Mouse (Mus musculus) lung, postnatal 4 days (tissue): ENCODE results near the gene Ppm1a.
"Not testable (repeated sequence)": the region's sequence is repeated elsewhere in the genome, so short reads cannot be mapped to it uniquely, and the experiment has no call there.

ENCODE experiments used
- DNase-seq, 2 experiments: peaks; one replicate each; pipeline ENCODE4 v3.0.0; 2021

Gene Ppm1a

DNA sequence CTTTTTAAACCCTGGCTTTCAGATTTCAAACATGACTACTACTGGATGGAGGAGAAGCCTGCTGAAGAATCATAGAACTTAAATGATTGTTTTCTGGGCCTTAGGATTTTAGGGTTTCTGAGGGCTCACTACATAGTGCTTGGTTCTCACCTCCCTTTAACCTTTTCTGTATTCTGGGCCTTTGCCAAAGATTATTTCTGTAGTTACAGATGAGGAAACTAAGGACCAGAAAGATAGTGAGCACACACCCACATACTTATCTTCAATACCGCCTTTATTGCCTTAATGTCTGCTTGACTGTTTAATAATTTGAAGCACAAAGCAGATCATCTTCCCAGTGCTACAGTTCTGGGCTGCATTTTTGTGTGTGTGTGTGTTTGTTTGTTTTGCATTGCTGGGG lies 5.2 kb downstream of the Ppm1a start:
- no peak for DNase-seq

DNA sequence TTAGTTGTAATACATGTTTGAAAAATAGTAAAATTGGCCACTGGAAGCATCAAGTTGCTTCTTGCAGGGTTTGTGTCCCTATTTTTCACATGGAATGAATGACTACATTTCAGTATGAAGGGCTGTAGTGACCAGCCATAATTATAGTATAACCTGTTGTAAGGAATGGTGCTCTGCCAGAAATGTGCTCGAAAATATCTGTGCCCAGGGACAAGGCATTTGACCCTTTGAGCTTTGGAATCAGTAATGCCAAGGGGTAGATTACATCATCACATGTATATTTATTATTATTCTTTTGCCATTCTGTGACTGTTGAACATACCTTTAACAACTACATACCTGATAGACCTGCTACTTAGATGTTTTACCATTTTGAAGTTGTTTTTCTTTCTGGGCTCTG lies 5.9 kb downstream of the Ppm1a start:
- DNase-seq = no peak

DNA sequence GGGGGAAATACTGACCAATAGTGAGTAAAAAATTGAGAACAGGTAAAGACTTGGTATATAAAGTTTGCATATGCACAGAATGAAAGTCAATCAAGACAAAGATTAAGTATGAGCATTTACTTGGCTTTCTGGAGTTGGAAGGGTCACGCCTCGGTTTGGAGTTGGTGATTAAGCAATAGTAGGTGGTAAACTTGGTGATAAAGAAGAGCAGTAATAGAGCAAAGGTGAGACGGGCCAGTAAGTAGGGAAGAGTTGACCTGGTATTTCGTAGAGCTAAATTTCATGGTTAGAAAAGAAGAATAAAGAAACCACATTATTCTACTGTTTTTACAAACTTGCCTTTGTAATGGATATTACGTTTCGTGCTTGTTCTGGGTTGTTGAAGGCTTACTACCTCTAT lies 10.6 kb downstream of the Ppm1a start:
- DNase-seq = no peak

DNA sequence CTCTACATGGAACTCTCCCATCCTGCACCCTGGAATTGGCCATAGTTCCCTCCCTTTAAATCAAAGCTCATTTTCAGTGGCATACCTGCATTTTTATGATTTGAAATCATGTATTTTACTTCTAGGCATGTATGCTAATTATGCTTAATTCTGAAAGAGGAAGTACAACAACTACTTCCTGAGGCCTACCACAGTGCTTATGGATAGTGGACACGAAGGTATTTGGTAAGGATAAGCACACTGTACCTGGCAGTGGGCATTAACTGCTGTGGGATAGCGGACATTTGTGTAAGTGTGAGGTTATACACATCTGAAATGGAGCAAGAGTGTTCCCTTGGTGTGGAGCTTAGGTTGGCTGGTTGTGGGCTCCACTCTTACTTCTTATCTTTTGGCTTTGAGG lies 11.0 kb downstream of the Ppm1a start:
- DNase-seq = no peak

DNA sequence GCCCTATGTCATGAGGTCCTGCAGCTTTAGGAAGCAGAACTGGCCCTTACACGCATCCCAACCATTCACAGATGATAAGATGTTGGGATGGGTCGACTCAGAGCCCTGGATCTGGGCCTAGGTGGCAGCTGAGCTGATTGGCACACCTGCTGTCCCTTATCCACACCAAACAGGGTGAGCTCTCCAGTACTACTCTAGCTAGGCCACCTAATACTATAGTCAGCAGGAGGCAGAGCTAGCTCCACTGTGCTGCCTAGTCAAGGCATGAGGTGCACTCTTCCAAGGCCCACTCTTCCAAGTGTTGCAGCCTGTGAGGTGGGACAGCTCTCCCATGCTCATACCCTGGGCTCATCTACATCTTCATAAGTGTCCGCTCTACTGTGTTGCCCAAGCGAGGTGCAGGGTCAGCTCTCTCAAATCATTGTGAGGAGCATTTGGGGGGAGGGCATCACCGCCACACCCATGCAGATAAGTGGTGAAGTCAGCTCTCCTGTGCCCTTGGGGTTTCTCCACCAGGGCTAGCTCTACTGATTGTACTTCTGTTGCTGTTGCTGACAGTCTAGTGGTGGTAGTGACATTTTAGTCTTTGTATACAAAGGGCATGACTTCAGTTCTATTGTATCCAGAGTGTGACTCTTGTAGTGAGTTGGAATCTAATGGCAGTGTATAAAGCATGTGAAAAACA lies 12.4 kb downstream of the Ppm1a start:
- DNase-seq = no peak

DNA sequence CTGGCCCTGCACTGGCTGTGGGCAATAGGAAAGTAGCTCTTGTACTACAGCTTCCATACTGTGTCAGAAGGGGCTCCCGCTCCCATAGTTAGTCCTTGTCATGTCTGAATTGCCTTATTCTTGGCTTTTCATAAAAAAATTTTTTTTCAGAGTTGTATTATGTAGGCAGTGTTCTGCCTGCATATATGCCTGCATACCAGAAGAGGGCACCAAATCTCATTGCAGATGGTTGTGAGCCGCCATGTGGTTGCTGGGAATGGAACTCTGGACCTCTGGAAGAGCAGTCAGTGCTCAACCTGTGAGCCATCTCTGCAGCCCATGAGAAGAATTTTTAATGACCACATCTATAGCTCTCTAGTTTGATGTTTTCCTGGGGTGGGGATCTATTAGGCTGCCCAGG lies 13.9 kb downstream of the Ppm1a start:
- no peak for DNase-seq

DNA sequence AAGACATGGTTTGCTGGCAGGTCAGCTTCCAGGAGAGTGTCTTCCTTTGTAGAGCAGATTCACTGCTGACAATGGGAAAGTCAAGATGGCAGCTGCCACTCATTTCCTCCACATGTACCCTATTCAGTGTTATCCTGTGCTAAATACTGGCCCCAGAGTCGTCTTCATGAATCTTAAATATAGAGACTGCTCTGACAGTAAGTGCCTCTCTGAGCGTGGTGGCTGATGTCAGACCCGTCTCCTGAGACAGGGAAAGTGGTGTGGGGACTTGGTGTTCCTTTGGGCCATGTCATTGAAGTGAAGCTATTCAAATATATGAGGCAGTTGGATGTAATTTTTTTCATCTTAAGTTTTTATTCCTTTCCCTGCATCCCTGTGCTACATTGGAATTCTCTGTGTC lies 14.5 kb downstream of the Ppm1a start:
- DNase-seq = no peak

DNA sequence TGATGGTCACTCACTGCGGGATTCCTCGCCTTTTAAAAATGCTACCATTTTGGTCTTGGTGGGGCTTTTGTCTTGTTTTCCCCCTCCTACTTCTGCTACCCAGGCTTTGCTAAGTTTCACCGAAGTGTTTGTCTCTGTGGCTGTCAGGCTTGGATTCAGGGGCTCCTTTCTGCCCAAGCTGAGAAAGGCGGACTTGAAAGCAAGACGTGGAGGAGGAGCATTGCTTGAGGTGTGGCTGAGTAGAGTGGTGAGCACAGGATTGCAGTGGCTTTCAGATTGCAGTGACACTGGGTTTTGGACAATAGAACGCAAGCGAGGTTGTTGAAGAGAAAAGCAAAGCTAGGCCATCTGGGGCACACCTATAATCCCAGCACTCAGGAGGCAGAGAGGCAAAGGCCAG lies 16.7 kb downstream of the Ppm1a start:
- no peak for DNase-seq

DNA sequence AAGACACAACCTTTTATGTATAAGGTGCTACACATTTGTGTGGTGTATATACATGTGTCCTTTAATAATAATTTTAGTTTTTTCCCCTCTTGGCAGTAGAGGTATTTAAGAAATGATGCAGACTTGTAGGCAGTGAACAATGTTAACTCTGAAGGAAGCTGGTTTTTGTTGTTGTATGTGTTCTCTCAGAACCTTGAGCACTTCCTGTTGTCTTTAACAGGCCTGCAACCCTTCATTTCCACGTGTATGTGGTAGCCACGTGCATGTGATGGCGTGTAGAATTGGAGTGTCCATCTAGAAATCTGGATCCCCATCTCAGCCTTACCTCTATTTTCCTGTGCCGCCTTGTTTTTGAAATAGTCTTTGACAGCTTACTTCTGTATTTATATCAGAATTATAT lies 20.0 kb downstream of the Ppm1a start:
- no peak for DNase-seq

DNA sequence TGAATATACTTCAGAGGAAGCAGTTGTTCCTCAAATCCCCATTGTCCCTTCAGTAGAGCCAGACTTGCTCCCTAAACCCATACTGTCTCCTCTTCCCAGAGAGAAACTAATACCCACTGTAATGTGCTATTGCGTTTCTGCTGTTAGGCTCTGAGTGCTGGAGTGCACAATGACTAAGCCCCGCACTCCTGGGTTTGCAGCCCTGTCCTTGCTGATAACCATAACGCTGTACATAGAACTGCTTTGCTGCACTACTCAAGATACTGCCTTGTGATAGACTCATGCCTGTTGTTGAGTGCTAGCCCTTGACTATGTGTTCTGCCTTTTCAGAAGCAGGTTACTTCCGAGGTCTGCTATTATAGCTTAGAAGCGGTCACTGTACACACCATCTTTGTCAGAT lies 22.9 kb downstream of the Ppm1a start:
- DNase-seq = no peak

DNA sequence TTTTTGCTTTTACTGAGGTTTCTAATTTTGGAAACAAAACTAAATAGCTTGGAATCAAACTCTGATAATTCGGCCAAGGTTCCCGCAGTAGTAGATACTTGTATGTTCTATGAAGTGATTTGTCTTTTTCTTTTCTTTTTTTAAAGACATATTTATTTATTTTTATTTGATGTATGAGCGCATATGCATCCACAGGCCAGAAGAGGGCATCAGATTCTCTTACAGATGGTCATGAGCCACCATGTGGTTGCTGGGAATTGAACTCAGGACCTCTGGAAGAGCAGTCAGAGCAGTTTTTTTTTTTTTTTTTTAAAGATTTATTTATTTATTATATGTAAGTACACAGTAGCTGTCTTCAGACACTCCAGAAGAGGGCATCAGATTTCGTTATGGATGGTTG lies 25.5 kb downstream of the Ppm1a start:
- not testable (repeated sequence) for DNase-seq

DNA sequence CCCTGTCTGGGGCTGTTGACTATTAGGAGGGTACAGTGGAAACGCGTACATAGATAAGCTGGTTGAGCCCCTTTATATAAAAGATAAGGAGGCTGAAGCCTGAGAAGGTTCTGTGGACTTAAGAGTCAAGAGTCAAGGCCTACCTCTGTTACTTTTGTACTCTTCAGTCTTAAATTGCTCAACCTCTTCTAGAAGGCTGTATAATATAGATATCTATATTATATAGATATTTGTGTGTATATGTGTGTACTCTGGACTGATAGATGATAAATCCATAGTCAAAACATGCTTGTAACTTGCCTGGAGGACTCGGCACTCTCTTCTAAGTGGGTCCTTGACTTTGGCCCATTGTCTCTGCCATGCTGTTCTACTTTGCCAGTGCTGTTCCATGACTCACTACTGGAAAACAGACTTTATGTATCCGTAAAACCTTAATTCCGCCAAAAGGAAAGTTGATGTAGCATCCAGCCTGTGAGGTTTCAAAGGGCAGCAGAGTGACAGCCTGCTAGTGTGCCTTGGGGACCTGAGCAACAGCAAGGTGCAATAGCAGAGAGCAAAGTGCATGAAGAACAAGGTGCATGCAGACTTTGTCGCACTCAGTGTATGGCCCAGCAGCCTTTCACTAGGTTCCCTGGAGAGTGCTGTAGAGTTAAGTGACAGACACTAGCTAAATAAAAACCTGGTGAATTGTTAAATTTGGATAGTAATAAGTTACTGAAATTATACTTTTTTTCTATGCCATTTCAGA lies 28.1 kb downstream of the Ppm1a start:
- DNase-seq = no peak

DNA sequence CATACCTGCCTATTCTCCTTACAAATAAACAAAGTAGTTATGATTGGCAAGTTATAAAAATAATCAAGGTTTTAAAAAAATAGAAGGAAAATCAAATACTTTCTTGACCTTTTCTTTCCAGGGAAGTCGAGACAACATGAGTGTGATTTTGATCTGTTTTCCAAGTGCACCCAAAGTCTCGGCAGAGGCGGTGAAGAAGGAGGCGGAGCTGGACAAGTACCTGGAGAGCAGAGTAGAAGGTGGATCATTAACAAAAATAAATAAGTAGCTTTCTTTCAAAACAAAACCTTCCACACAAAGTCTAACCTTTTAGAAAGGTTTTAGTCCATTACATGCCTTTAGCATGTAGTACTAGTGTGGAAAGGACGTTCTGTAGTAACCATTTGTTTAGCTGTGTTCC lies 29.3 kb downstream of the Ppm1a start:
- DNase-seq = no peak

DNA sequence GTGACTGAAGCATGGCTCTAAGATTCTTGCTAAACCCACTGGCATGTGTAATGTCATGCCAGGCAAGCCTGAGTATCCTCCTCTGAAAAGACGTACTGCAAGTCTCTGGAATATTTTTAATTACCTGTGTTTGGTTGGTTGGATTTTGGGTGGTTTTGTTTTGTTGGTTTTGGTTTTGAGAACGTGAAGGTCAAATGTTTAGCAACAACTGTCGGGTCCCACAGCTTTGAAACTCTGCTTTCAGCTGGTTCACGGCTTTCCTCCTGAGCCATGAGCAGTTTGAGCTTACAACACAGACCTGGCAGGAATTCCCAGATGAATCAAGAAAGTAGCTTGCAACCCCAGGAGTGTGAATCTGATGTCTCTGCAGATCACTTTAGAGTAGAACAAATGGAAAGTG lies 29.7 kb downstream of the Ppm1a start:
- no peak for DNase-seq

DNA sequence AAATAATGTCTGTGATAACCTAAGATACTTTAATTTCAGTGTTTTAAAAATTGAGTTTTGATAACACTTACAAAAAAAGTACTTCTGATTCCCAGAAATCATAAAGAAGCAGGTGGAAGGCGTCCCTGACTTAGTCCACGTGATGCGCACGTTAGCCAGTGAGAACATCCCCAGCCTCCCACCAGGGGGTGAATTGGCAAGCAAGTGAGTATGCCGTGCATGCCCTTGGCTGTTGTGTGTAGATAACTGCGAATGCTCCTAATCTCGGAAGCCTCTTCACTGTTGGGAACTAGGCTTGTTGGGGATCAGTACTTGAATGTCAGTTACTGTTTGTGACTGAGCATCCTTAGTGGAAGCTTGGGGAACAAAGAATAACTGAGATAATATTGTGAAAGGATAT lies 33.3 kb downstream of the Ppm1a start:
- no peak for DNase-seq

DNA sequence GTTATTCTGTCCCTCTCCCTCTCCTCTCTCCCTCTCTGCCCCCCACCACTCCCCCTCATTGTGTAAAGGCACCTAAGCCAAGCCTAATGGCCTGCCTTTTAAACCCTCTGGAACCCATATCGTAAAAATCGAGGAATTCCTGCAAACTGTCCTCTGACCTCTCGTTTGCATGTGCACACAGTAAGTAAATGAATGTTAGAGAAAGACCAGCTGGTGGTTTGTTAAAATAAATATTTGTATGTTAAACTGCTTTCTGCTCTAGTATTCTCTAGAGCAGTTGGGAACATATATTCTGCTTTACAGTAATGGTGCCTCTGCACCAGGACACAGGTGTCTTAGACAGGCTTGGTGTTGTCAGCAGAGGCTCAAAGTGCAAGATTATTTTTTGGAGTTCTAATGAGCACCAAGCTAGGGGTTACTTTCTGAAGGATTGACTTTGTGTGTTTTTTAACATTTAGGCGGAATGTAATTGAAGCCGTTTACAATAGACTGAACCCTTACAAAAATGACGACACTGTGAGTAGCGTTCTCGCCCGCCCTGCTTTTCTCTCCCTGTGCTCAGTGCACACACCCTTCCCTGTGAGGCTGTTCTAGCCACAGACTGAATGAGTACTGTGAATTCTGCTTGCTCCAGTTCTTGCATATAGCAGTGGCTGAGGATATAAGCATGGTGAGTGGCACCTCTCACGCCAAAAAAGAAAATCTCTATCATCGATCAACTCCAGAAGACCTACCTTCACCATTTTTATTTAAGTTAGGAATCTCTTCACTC lies 35.3 kb downstream of the Ppm1a start:
- no peak for DNase-seq

DNA sequence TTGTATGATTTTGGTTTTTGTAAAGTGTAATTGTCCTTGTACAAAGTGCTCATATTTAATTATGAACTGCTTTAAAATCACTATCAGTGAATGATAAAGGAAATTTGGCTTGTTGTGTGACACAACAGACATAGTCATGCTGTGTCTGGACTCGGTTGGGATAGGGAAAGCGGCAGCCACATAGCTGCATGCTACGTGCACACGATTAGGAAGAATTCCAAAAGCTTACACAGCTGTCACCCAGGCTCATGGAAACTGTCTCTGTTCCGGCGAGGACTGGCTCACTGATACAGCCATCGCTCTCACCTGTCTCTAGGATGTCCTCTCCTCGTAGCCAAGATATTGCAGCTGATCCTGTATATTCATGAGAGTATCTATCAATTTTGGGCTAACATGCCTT lies 36.7 kb downstream of the Ppm1a start:
- DNase-seq = no peak

DNA sequence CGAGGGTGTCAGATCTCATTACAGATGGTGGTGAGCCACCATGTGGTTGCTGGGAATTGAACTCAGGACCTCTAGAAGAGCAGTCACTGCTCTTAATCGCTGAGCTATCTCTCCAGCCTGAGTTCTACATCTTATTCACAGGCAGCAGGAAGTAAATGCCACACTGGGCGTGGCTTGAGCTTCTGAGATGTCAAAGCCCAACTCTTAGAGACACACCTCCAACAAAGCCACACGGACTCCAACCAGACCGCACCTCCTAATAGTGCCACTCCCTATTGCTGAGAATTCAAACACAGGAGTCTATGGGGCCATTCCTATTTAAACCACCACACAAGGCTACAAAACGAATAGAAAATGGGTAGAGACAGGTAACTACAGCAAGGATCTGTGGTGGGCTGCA lies 52.5 kb downstream of the Ppm1a start:
- no peak for DNase-seq

DNA sequence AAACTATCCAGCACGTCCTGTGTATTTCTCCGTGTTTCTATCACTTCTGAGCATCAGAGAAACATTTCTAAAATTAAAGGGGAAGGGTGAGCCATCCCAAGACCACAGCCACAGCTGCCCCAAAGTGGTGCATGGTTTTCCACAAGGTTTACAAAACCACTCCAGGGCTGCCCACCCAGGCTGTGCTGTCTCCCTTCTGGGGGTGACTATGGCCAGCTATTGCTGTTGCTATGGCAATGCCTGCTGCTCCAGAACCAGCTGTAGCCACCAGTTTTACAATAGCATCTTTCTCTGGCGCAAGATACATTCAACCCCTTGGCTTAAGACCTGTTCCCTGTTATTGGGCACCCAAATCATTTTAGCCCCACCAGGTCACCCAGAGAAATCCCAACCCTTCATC lies 54.3 kb downstream of the Ppm1a start:
- DNase-seq = no peak

DNA sequence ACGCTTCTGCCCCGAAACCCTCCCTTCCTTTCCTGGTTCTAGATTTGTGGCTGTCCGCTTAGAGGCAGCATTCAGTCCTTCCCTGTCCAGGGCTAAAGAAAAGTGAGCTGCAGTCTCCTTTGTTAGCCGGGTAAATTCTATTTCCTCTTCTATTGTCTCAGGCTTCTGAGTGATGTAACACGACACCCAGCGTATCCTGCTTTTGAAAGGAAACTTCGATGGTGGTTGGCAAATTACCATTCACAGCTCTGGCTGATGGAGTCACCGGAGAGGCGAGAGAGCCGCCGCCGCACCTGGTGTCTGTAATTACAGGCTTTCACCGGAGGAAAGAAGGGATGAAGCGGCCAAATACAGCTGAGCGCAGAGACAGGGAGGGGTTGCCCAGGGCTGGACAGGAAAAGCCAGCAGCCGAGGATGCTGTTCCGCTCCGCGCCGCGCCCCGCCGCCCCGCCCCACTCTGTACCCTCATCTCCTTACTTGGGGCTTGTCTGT lies 63.7 kb downstream of the Ppm1a start:
- peak; percentile 63 to 70 for DNase-seq

DNA sequence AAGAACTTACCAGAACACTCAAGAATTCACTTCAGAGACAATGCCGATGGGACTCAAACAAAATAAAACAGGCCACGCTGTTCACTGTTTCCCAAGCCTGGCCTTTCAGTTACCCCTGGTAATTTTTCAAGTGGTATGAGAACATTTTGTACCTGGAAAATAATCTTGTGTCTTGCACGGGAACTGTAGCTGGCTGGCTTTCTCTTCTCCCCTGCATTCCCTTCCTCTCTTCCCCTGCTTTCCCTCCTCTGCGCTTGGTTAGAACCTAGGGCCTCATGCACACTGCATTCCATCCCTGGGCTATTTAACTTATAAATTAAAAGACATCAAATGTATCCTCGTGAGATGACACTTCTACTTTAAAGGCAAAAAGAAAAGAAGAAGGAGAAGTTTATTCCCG lies 64.3 kb downstream of the Ppm1a start:
- no peak for DNase-seq

DNA sequence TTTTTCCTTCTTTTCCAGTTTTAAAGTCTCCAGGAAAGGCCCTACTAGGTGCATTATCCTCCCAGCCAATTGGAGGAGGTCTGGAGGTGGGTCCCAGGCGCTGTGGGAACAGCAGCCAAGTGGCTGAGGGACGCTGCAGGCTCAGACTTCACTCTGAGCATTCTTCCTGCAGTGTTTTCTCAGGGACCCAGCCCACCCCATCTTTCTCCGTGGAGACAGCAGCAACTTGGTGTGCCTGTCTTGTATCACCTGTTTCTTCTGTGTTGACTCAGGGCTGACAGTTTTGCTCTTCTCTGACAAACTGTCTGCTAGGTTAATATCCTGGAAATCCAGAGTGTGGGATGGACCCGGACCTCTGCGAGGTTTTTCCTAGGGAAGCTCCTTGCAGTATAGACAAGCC lies 68.4 kb downstream of the Ppm1a start:
- no peak for DNase-seq

DNA sequence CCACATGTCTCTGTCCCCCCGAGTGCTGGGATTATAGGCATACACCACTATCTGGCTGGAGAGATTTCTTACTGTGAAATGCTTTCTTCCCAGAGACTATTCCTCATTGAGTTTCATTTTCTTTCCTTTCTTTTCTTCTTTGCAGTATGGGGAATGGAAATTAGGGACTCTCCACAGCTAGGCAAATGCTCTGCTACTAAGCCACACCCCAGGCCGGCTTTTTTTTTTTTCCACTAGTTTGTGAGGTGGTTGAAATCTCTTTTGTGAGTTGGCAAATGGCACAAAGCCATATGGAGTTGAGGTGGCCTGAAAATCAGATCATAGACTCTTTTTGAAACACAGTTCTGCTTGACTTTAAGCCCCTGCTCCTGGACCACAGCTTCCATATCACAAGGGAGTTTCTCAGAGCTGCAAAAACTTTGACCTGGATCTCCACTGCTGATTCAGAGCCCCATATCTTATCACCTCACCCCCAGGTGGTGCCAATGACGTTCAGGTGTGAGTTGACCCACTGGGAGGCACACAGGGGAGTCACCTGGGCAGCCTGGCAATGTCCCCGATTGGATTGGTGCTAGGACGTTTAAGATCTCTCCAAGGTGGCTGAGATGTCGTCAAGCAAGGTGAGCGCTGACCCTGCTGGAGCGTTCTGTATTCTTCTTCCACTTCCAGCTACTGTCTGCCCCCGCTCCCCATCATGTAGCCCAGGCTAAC lies 71.7 kb downstream of the Ppm1a start:
- DNase-seq = no peak
